Mouse (Mus musculus): ENCODE measurements at regions not wholly inside any gene's neighbourhood (a gene's known extent, or its start where the extent isn't known, plus 50 kb on each side); places are given as distances from the start of the nearest gene placed in this dataset.

DNA sequence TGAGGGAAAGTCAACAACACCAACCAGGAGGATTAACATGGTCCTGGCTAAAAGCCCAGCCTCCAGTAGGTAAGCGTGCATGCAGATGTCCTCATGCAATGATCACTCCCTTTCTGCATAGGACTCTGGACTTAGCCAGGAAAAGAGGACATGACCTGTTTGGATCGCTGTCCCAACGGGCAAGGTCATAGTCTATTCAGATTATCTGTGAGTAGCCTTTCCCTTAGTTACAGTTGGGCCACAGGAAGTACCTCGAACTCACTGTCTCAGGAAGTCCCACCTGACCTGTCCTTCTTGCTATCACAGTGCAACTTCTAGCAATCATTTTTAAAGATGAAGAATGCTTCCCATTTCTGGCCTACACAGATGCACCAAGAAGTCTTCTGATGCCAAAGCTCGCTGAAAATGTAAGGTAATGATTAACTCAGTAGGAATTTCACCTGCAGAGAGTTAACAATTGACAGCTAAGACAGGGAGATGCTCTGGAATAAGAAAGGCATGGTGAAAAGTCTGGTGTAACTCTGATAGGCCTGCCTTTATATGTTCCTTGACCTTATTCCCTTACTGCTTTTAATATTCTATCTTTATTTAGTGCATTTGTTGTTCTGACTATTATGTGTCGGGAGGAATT, 280.1 kb downstream of the Inhba start:
- H3K4me1 ChIP-seq (ENCODE audit: control insufficient read depth, insufficient read depth, low read length): no peaks in the 10 kb centered on the region
- no peak overlapping the region for H3K4me3 ChIP-seq (replicated peaks; ENCODE audit: extremely low read depth, low read depth, low read length)
- WGBS: 82% methylated on average over 6 of the region's 6 CpGs
- DNase-seq: no peak
- TF ChIP-seq CTCF (IDR thresholded peaks at IDR 0.05; ENCODE audit: insufficient read depth, low read length) (no peak), POLR2A (IDR thresholded peaks at IDR 0.05; ENCODE audit: borderline replicate concordance, extremely low read depth, low read depth, low read length) (no peak)

DNA sequence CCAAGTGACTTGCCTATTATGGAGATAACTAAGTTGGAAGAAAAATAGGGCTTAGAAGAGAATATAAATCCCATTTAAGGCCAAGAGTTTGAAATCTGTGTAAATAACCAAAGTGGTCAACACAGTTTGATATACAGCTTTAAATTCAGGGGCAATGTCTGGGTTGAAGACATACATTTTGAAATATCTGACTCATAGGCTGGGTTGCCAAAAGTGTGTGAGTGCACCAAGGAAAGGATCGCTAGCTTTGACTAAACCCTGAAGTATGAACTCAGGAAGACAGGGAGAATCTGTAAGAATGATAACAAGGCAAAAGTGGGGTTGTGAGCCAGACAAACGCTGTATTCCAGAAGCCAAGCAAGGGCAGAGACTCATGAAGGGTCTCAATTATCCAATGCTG, 288.1 kb downstream of the Inhba start:
- DNase-seq: no peak
- WGBS: 64% methylated on average over 2 of the region's 2 CpGs
- no peak for TF ChIP-seq CTCF (IDR thresholded peaks at IDR 0.05; ENCODE audit: insufficient read depth, low read length)
- no peak for TF ChIP-seq POLR2A (IDR thresholded peaks at IDR 0.05; ENCODE audit: borderline replicate concordance, extremely low read depth, low read depth, low read length)
- no peaks in the 10 kb centered on the region for H3K4me1 ChIP-seq (ENCODE audit: control insufficient read depth, insufficient read depth, low read length)
- no peak overlapping the region for H3K4me3 ChIP-seq (replicated peaks; ENCODE audit: extremely low read depth, low read depth, low read length)

DNA sequence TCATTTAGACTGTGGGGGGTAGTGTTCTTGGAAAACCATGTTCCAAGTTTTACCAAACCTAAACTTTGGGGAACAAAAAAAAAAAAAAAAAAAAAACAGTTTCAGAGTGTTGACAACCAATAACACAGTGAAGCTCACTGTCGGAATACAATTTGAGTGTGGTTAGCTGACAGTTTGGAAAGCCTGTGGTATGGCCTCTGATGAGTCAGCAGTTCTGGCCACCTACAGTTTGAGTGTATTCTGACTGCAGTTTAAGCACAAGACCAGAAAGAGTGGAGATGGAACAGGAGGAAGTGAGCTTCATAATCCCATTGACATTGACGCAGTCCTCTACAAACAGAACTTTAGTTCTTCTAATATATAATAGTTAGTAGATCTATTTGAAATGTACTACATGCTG, 303.0 kb downstream of the Inhba start:
- DNase-seq: no peak
- TF ChIP-seq POLR2A (IDR thresholded peaks at IDR 0.05; ENCODE audit: borderline replicate concordance, extremely low read depth, low read depth, low read length) (no peak), CTCF (IDR thresholded peaks at IDR 0.05; ENCODE audit: insufficient read depth, low read length) (no peak)
- Histone ChIP-seq H3K4me3 (replicated peaks; ENCODE audit: extremely low read depth, low read depth, low read length) (no peak overlapping the region), H3K4me1 (ENCODE audit: control insufficient read depth, insufficient read depth, low read length) (no peaks in the 10 kb centered on the region)
- 82% methylated on average over 2 of the region's 2 CpGs for WGBS

GRCm38 (mm10) chr13:16315689-16316088, 304.0 kb downstream of the Inhba start:
- no peak for DNase-seq
- 81% methylated on average over 2 of the region's 2 CpGs for WGBS
- TF ChIP-seq CTCF (IDR thresholded peaks at IDR 0.05; ENCODE audit: insufficient read depth, low read length) (no peak), POLR2A (IDR thresholded peaks at IDR 0.05; ENCODE audit: borderline replicate concordance, extremely low read depth, low read depth, low read length) (no peak)
- Histone ChIP-seq H3K4me3 (replicated peaks; ENCODE audit: extremely low read depth, low read depth, low read length) (no peak overlapping the region), H3K4me1 (ENCODE audit: control insufficient read depth, insufficient read depth, low read length) (no peaks in the 10 kb centered on the region)

DNA sequence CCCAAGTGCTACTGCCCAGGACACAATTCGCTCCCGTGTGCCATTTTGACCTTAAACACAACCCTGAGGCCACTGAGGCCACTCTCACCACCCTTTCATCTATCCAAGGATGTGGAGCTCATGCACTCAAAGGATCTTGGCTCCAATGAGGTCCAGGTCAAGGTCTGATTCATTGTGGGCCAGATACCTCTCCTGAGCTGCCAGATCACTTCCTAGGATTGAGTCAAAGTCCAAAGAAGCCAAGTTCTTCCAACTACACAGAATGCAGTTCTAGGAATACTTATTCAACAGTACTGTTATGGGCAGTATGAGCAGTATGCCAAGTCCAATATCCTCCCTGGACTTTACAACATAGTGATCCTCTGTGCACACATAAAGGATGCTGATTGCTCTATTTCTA, 304.9 kb downstream of the Inhba start:
- H3K4me3 ChIP-seq (replicated peaks; ENCODE audit: extremely low read depth, low read depth, low read length): no peak overlapping the region
- TF ChIP-seq POLR2A (IDR thresholded peaks at IDR 0.05; ENCODE audit: borderline replicate concordance, extremely low read depth, low read depth, low read length): no peak
- no peak for TF ChIP-seq CTCF (IDR thresholded peaks at IDR 0.05; ENCODE audit: insufficient read depth, low read length)
- no peak for DNase-seq
- 92% methylated on average over 2 of the region's 2 CpGs for WGBS
- H3K4me1 ChIP-seq (ENCODE audit: control insufficient read depth, insufficient read depth, low read length): no peaks in the 10 kb centered on the region

DNA sequence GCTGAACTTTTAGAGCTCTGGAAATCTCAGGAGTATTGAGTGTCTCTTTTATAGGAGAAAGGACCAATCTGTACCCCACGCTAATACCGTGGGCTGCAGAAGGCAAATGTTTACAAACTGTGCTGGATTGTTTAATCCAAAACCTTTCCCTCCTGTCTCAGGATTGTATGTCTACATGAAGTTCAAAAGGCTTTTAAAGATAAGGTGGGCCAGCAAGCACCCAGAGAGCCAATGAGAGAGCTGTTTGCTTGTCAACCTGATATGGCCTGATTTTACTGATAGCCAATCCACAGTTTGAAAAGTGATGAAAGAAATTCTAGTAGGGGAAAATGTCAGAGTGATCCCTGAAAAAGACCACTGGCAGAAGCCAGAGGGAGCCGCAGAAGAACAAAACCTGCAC, 305.8 kb downstream of the Inhba start:
- DNase-seq: no peak
- 24% methylated on average over 3 of the region's 3 CpGs for WGBS
- TF ChIP-seq CTCF (IDR thresholded peaks at IDR 0.05; ENCODE audit: insufficient read depth, low read length): no peak
- no peak for TF ChIP-seq POLR2A (IDR thresholded peaks at IDR 0.05; ENCODE audit: borderline replicate concordance, extremely low read depth, low read depth, low read length)
- Histone ChIP-seq H3K4me1 (ENCODE audit: control insufficient read depth, insufficient read depth, low read length) (no peaks in the 10 kb centered on the region), H3K4me3 (replicated peaks; ENCODE audit: extremely low read depth, low read depth, low read length) (no peak overlapping the region)

DNA sequence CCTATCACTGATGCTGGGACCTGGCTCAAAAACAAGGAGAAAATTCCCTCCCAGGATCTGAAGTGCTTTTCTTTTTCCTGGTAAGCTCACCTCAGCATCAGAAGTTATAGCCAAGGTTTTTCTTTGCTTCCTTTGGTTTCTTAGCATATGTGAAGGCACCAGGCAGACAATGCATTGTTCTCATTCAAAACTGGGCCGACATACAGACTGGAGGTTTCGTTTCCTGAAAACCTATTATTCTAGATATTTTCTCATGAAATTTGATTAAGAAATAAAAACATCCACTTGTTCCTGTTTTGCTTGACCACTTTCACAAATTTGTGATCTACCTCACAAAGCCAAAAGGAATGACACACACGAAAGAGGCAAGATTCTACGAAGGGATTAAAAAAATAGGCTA, 308.7 kb downstream of the Inhba start:
- Histone ChIP-seq H3K4me1 (ENCODE audit: control insufficient read depth, insufficient read depth, low read length) (no peaks in the 10 kb centered on the region), H3K4me3 (replicated peaks; ENCODE audit: extremely low read depth, low read depth, low read length) (no peak overlapping the region)
- DNase-seq: no peak
- WGBS: 80% methylated on average over 4 of the region's 4 CpGs
- TF ChIP-seq POLR2A (IDR thresholded peaks at IDR 0.05; ENCODE audit: borderline replicate concordance, extremely low read depth, low read depth, low read length): no peak
- TF ChIP-seq CTCF (IDR thresholded peaks at IDR 0.05; ENCODE audit: insufficient read depth, low read length): no peak

GRCm38 (mm10) chr13:16325661-16326060, 314.0 kb downstream of the Inhba start:
- TF ChIP-seq POLR2A (IDR thresholded peaks at IDR 0.05; ENCODE audit: borderline replicate concordance, extremely low read depth, low read depth, low read length) (no peak), CTCF (IDR thresholded peaks at IDR 0.05; ENCODE audit: insufficient read depth, low read length) (no peak)
- no peak for DNase-seq
- Histone ChIP-seq H3K4me3 (replicated peaks; ENCODE audit: extremely low read depth, low read depth, low read length) (no peak overlapping the region), H3K4me1 (ENCODE audit: control insufficient read depth, insufficient read depth, low read length) (no peaks in the 10 kb centered on the region)
- WGBS: 85% methylated on average over 2 of the region's 2 CpGs

GRCm38 (mm10) chr13:16341727-16342126, 330.1 kb downstream of the Inhba start:
- H3K4me1 ChIP-seq (ENCODE audit: control insufficient read depth, insufficient read depth, low read length): no peaks in the 10 kb centered on the region; the same call in 1 of the 2 replicates
- no peak overlapping the region for H3K4me3 ChIP-seq (replicated peaks; ENCODE audit: extremely low read depth, low read depth, low read length)
- WGBS: 80% methylated on average over 1 of the region's 1 CpGs
- TF ChIP-seq CTCF (IDR thresholded peaks at IDR 0.05; ENCODE audit: insufficient read depth, low read length) (no peak), POLR2A (IDR thresholded peaks at IDR 0.05; ENCODE audit: borderline replicate concordance, extremely low read depth, low read depth, low read length) (no peak)
- no peak for DNase-seq

DNA sequence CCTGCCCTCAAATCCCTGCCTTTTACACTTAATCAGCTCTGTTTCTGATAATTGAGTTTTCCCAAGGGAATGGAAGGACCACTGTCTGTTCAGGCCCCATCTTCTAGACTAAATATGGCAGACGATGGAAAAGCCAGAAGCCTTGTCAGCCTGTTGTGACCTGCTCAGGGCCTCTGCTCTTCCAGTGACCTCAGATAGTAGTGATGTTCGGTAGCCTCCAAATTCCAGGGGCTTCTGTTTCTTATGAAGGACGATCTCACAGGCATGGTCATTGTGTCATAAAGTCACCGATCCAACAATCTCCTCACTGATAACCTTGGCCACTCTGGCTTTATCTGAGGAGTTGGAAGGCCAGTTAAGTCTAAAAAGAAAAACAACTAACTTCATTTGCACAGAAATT, 330.5 kb downstream of the Inhba start:
- TF ChIP-seq CTCF (IDR thresholded peaks at IDR 0.05; ENCODE audit: insufficient read depth, low read length): no peak
- TF ChIP-seq POLR2A (IDR thresholded peaks at IDR 0.05; ENCODE audit: borderline replicate concordance, extremely low read depth, low read depth, low read length): no peak
- no peak for DNase-seq

More for the DNA sequence above, 330.5 kb downstream of the Inhba start:
- no peak overlapping the region for H3K4me3 ChIP-seq (replicated peaks; ENCODE audit: extremely low read depth, low read depth, low read length)
- 57% methylated on average over 4 of the region's 4 CpGs for whole genome bisulfite sequencing
- H3K4me1 ChIP-seq (ENCODE audit: control insufficient read depth, insufficient read depth, low read length): no peaks in the 10 kb centered on the region; the same call in 1 of the 2 replicates

Data from lung, adult 2 months (tissue).